In genomic region chr10:85604556-85604955, GRCm38 (mm10) we compare ENCODE assay signal across 17 mouse cellular contexts.
DNase-seq lines count a peak whose midpoint lies in the region; TF ChIP-seq lines count a peak whose summit lies in the region.
"Had no signal": no experiment of that assay in that cellular context is flagged by ENCODE, and none has a peak within 500 bp of the region (broad histone marks: within the 10 kb centered on the region; RNA-seq: fewer than 3 reads in every experiment).

No protein-coding gene starts in this region.

- no peak overlapping the region for H3K27ac ChIP-seq in kidney, adult 2 months (ENCODE audit: insufficient read depth, low read depth, low read length)
- no peak overlapping the region for H3K27ac ChIP-seq in limb, embryonic 10.5 days
- H3K27ac ChIP-seq: forebrain, embryonic 15.5 days; hindbrain, postnatal 0 days; kidney, postnatal 0 days; liver, embryonic 13.5 days; midbrain, embryonic 12.5 days had no signal

- H3K9me3 ChIP-seq in limb, embryonic 10.5 days (replicated peaks) = no peaks in the 10 kb centered on the region
- H3K9me3 ChIP-seq: forebrain, embryonic 15.5 days; liver, embryonic 13.5 days; midbrain, embryonic 12.5 days had no signal

- 52% methylated on average over 9 of the region's 9 CpGs for WGBS in kidney, adult 2 months
- WGBS in limb, embryonic 10.5 days = 73% methylated on average over 9 of the region's 9 CpGs

- peak; percentile 24 for DNase-seq in gastrocnemius, adult 18-20 months (ENCODE audit: low spot score)
- no peak for DNase-seq in gastrocnemius, postnatal 36 days
- DNase-seq in kidney, postnatal 4 days = peak; percentile 13 to 27
- no peak for DNase-seq in kidney, adult 2 months
- DNase-seq in cerebellum, adult 9-11 months = peak; percentile 46
- DNase-seq in heart, postnatal 14 days = peak; percentile 11 to 30
- DNase-seq in thymus, postnatal 14 days = no peak
- DNase-seq in limb, embryonic 10.5 days (ENCODE audit: low spot score) = no peak
- DNase-seq: layer of hippocampus, adult 9-11 months; liver, embryonic 13.5 days; lung, postnatal 10 days; thymus, adult 2 months had no signal

- TF ChIP-seq POLR2A in kidney, adult 2 months (IDR thresholded peaks at IDR 0.05; ENCODE audit: low read depth, low read length) = no peak

- no peaks in the 10 kb centered on the region for H3K36me3 ChIP-seq in kidney, adult 2 months (ENCODE audit: control insufficient read depth, insufficient read depth, low read length)
- H3K36me3 ChIP-seq in limb, embryonic 10.5 days = no peaks in the 10 kb centered on the region
- H3K36me3 ChIP-seq: forebrain, embryonic 15.5 days; G1E; liver, embryonic 13.5 days; midbrain, embryonic 12.5 days had no signal

- no peaks in the 10 kb centered on the region for H3K4me1 ChIP-seq in kidney, adult 2 months (ENCODE audit: control insufficient read depth, insufficient read depth, low read length)
- peaks cover 3% of the 10 kb centered on the region; the same call in 1 of the 2 replicates for H3K4me1 ChIP-seq in limb, embryonic 10.5 days
- H3K4me1 ChIP-seq: liver, embryonic 13.5 days; midbrain, embryonic 12.5 days had no signal

- no peaks in the 10 kb centered on the region for H3K27me3 ChIP-seq in kidney, adult 2 months (replicated peaks; ENCODE audit: control insufficient read depth, insufficient read depth, low read length)
- H3K27me3 ChIP-seq in limb, embryonic 10.5 days (ENCODE audit: low read depth, poor library complexity, severe bottlenecking) = 0 out of 2 replicates have a peak, but pooled peaks cover 6% of the 10 kb centered on the region
- H3K27me3 ChIP-seq: forebrain, embryonic 15.5 days; midbrain, embryonic 12.5 days had no signal

- no peak for TF ChIP-seq CTCF in kidney, adult 2 months (conservative IDR thresholded peaks at IDR 0.05; ENCODE audit: insufficient read depth, insufficient read length, low read depth, low read length)

- no peak overlapping the region for H3K4me3 ChIP-seq in kidney, adult 2 months (ENCODE audit: insufficient read depth, low read depth, low read length)
- no peak overlapping the region for H3K4me3 ChIP-seq in limb, embryonic 10.5 days
- H3K4me3 ChIP-seq: forebrain, embryonic 15.5 days; liver, embryonic 13.5 days; midbrain, embryonic 12.5 days had no signal

- intact Hi-C loops in gastrocnemius, postnatal 36 days (cut with DNase I) = no loop called here
- intact Hi-C loops in heart, postnatal 14 days (cut with DNase I) = no loop called here

Comparison
In these comparisons a context has a peak if more than half of its experiments do, and no peak if none do; other contexts are left out.
1. DNase-seq: peak in gastrocnemius, adult 18-20 months (single experiment), kidney, postnatal 4 days (2 of 2), cerebellum, adult 9-11 months (single experiment) and heart, postnatal 14 days (2 of 2); none in gastrocnemius, postnatal 36 days (0 of 2), kidney, adult 2 months (single experiment), thymus, postnatal 14 days (single experiment) and limb, embryonic 10.5 days (single experiment).